Mouse (Mus musculus) CD4-positive, CD25-positive, alpha-beta regulatory T cell, adult 2 months (primary cell): ENCODE results near the gene Nav2.

ENCODE experiments used
- DNase-seq: peaks from one replicate; pipeline ENCODE4 v3.0.0-alpha.2; 2012; ENCODE audit warnings: low read depth, low spot score

The Nav2 gene

DNA sequence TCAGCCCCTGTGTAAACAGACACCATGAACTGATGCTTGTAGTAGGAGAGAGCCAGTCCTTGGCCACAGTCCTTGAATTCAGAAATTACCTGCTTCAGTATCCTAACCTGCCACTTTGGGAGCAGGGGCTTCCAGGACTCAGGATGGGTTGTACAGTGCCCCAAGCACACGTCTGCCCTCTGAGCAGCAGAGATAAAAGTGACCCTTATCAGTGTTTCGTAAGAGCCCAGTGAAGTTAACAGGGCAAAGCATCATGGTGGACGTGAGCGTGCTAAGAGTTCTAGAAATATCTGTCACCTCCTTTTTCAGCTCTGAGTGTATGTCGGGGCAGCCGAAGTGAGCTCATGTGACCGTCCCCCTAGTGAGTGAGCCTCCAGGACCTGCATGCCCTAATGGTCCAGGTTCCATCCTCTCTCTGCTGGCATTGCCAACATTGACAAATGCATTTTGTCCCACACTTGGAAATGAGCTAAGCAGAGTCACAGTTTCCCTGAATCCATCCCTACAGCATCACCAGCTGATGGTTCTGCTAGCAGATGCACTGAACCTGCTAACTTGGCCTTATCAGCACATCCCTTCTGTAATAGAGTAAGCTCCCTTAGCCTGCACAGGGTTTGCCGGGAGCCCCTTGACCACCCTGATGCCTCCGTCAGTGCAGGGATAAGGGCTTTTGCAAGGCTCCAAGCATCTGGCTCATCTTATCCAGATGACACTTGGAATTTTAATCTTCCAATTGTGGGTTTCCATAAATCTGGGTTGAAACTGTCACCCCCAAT, 418.6 kb downstream of the Nav2 start:
- no peak for DNase-seq

DNA sequence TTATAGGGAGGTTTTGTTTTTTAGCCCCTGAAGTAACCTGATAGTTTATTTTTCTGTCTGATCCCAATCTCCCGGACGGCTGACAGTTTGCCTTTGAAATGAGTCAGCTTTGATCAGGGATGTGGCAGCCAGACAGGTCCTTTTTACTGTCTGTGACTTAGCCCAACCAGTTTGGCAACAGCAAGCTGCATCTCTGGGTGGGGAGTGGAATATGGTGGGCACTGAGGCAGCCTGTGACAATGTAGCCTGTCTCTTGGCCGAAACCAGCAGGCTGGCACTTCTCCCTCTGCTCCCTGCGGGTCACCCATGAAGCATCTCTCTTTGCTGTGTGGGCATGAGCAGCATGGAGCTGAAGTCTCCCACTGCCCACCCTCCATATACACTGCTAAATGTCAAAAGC, 421.7 kb downstream of the Nav2 start:
- no peak for DNase-seq

DNA sequence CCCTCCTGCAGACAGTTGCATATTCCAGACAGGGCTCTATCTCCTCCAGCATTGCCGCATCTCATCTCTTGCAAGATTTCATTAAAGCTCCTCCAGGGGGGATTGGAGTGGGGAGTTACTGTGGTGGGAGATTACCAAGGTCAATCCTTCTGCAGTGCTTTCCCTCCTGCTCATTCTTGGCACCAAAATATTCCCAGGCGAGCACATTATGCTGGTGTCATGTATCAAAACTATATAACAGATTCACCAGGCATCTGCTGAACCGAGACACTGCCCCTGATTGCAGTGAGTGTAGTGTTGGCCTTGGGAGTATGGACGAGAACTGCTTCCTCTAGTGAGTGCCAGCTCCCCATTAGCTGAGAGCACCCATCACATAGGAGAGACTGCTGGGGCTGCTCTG, 423.4 kb downstream of the Nav2 start:
- DNase-seq: no peak

DNA sequence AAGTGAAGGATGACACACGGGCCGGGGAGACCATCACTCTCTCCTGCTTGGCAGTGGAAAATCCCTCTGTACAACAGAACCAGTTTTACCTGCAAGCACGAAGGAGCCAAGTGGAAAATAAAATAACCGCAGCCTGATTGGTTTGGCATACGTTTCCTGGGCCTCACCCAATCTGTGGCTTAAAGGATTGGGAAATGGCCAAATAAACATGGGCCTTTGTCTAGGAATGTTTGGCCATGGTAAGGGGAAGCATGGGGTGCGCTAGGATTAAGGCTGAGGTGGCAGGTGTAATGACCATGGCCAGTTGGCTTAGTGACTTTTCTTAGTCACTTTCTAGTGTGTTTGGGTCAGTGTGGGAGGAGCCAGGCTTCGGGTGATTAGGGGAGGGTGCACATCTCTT, 424.1 kb downstream of the Nav2 start:
- no peak for DNase-seq

DNA sequence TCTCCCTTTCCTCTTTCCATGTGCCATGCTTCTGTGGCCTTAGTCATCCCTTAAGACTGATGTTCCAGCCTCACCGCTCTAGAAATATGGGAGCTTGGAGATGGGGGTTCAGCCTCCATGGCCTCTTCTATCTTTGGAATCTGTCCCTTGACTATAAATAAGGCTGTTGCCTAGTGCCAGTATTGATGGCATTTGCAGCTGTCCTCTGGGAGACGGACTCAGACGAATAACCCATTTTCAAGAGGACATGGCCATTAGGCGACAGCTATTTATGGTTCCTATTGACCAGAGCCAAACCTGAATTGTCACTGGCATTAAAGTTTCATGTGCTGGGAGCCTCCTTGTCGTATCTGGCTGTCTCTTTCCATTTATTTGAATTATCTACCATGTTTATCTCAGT, 425.6 kb downstream of the Nav2 start:
- no peak for DNase-seq

DNA sequence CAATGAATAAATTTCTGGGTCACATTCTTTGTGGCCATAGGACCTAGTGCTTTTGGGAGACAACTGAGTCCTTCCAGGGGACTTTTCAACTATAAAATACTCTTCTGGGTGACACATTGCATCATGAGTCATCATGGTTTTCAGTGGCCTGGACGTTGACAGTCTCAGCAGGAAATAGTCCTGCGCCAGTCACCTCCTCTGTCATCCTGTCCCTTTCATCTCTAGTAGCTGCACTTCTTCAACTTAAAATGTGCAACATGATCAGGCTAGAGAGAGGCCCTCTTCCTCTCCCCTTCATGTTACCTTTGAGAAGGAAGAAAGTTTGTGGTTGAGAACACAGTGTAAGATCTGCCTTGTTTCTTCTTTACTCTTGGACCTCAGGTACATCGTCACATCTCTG, 426.5 kb downstream of the Nav2 start:
- peak; percentile 35 for DNase-seq

DNA sequence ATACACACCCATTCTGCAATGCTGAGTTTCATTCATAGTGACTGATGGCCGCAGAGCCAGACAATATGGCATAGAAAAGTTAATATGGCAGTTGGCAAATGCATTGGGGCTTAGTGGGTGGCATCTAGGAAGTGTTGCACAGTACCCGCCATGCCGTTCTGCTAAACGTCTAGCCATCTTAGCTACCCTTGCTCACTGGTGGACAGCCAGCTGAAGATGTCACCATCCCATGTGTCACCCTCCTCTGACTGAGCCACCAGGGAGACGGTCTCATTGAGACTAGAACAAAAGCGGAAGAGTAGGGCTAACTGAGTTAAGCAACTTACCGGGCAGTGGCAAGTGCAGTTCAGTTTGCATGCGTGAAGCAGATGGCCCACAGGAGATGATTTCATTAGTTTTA, 428.2 kb downstream of the Nav2 start:
- no peak for DNase-seq

DNA sequence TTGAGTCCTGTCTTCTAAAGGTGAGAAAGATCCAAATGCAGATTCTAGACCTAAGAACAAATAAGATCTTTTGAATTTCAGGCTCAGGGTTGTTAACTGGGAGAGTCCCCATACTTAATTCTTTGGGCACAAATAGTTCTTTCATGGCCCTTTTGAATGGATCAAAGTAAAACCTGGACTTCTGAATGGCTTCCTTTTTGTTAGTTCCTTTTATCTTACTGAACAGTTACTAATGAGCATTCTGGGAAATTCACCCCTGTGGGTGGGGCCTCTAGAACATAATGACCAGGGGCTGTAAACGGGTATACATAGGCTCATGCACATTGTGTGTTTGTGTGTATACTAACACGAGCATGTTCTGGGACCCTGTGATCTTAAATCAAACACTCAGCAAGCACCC, 429.2 kb downstream of the Nav2 start:
- DNase-seq: no peak

DNA sequence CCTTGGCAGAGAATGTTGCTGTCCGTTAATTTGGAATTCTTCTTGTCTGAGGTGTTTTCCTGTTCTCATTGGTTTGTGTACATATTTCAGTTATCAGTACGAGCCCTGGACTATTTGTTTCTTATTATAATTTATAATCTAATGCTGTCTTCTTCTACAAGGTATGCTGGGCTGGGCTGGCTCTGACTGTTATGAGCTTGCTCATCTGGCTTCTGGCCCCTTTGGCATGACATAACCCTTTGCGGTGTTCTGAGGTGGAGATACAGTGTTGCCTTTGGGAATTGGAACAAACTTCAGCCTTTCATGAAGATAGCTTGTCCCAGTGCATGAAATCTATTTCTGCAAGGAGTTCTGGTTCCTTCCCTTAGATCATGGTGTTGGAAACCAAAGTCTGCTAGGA, 431.4 kb downstream of the Nav2 start:
- no peak for DNase-seq

DNA sequence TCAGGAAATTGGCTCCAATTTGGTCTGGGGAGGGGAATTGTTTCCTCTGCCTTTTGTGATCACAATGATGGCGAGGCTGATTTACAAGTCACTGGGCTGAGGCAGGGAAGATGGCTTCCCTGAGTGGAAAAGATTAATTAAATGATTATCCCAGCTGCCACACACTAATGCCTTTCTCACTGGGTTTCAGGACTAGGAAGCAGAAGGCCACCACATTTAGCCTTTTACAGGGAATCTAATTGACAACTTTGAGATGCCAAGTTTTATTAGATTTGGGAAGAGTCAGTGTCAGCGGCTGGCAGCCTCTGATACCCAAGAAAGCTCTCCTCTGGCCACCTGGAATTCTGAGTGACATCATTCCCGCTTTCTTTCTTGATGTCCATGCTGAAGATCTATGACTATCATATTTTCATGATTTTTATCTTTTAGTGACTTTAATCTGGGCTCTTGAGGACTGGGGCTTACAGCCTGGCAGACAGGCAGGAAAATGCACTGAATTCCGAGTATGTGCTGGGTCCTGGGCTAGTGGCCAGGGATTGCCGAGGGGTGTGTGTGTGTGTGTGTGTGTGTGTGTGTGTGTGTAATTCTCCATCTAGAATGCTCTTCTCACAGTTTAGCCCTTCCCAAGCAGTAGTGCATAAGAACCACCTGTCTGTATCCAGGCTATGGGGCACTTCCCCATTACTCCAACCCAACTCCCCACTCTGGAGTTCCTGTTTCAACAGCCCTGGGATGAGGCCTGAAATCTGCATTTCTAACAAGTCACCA, 432.8 kb downstream of the Nav2 start:
- DNase-seq: no peak

DNA sequence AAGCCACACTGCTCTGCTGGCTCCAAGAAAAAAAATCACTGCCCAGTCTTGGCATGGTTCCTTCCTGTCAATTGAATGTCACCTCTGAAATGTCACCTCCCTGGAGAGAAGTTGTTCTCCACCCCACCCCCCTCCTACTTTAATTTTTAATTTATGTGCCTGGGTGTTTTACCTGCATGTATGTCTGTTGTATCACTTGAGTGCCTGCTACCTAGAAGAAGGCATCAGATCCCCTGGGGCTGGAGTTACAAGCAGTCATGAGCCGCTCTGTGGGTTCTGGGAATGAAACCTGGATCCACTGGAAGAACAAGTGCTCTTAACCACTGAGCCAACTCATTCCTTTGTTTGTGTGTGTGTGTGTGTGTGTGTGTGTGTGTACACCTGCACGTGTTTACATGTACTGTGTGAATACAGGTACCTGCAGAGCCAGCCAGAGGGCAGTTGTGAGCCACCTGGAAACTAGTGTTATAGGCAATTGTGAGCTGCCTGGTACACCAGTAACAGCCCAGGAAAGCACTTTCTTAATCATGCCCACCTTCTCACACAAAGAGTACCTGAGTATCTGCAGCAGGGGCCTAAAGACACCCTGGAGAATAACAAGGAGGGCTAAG, 433.5 kb downstream of the Nav2 start:
- DNase-seq: no peak

DNA sequence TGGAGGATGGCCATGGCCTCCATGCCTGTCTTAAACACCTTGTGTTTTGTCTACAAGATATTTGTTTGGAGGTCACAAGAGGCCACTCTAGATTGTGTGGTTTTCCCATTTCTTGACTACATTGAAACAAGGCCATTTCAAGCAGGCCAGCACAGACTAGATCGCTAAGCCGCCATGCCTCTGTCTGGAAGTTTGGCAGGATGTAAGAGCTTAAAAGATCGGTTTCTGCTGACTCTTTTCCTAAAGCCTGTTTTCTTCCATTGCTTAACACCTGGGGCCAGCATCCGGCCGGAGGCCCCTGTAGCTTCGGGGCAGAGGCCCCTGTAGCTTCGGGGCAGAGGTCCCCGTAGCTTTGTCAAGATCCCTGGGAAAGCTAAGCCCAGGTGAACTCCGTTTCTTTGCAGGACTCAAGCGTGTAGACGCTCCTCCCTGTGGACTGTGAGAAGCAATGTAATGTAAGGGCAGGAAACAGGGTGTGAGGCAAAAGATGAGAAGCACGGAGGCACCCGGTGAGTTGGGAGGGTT, 434.1 kb downstream of the Nav2 start:
- no peak for DNase-seq

DNA sequence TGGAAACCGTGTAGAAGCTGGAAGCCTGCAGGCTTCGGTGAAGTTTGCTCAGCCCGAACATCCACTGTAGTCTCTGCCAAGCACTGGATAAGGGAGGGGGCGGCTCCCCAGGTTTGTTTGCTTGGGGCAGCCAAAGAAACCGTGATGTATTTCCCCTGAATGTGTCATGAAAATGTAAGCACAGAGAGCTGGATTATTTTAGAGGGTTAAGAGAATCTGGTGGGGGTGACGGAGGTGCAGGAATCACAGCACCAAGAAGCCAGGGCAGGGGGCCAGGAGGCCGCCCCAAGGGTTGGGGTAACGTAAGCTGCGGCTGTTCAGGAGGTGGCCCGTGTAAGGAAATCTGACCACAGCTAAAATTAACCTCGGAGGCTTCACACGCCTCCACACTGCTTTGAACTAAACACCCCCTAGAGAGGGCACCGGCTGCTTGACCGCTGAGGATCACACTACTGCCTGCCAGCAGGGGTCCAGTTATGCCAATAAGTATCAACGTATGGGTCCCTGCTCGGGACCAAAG, 434.6 kb downstream of the Nav2 start:
- no peak for DNase-seq

DNA sequence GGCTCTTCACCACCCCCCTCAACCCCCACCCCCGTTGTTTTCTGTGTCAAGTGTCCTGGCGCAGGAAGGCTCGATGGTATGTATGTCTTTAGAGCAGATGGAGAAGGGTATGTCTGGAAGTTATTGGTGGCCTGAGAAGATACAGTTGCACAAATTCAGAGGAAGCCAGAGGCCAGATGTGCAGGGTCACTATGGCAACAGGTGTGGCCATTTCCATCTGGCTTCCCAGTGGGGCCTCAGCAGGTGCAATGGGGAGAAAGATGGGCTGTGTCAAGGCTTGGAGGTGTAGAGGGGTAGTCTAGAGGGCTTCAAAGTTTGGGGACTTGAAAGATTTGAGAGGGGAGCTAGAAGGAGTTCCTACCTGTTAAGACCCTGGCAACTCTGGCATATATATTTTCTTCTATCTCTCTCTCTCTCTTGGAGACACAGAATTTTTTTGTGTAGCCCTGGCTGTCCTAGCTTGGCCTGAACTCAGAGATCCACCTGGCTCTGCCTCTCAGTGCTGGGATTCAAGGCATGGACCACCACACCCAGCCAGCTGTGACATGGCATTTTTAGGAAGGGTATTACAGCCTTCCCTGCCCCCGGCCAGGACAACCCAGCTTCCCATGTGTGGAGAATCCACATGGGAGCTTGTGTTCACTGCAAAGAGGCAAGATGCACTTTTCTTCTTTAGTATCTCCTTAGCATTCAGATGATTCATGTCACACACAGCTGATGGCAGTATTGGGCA, 435.4 kb downstream of the Nav2 start:
- no peak for DNase-seq

DNA sequence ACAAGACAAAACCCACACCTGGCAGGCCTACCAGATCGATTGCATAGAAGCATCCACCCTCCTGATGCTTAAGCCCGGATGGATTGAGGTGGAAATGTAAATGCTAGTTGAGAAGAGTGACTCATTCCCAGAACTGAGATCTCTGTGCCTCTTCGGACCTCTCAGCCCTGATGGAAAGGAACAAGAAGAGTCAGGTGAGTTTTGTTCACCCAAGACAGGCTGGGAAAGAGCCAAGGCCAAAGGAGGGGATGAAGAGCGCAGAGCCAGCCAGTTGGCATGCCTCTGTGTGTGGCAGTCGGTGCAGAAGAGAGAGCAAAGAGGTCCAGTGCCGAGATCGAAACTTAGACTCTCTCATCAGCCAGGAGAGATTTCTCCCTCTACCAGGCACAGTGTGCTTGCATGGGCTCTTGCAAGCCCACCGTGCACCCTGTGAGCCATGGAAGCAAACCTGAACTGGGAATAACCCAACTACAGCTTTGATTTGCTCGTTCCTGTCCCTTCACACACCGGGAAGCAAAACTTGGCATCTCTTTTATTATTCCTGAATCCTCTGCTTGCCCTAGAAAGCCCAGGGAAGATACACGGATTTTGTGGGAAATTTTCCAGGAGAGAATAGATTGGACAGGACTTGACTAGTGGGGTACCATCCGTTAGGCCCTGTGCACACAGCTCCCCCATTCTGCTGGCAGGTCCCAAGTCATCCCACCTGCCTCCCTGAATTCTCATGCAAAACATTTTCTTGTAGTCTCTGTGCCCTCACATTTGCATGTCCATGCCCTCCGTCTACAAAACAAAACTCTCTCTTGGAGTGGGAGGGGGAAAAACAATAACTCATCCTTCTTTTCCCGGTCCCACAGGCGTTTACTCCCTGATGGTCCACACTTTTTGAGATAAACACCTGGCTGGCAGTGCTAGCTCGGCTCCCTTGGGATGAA, 439.1 kb downstream of the Nav2 start:
- no peak for DNase-seq

DNA sequence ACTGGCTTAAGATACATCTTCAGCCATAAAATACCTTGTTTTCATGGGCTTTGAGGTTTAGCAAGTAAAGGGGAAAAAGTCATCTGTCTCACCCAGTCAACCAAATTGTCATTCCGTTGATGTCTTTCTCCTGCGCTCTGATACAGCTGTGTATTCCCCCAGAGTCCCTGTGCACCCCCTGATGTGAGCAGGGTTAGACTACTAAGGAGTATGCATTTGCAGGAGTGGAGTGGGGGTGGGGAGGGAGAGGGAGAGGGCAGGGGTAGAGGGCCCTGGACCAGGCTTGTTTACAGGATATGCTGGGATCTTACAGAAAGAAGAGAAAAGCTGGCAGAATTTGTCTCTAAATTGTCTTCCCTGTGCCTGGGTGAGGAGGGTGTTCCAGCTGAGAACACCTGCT, 440.1 kb downstream of the Nav2 start:
- no peak for DNase-seq

DNA sequence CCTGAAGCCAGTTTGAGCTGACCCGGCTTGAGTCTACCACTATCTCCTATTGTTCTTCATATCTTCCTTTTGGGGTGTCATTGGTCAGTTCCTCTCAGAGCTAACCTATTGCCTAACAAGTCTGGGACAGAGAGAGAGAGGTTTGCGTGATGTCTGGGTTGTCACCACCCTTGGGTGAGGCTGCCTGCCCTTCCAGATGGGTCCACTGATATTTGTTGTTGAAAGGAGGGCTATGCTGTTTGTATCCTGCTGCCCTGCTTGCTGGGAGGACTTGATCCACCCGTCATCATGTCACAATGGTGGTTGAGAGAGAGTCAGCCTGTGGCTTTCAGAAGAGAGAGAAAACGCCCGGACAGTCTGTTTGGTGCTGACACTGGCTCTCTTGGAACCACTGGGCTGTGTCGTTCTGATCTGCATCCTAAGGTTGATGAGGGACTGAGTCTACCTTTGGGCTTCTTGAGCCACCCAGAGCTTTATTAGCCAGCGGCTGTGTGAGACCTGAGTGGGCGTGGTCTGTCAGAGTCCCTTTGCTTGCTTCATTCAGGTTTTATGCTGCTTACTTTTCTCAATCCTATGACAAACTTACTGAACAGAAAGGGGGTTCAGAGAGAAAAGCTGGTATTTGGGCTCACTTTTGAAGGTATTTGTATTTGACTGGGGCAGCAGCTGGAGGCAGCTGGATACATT, 441.9 kb downstream of the Nav2 start:
- no peak for DNase-seq

DNA sequence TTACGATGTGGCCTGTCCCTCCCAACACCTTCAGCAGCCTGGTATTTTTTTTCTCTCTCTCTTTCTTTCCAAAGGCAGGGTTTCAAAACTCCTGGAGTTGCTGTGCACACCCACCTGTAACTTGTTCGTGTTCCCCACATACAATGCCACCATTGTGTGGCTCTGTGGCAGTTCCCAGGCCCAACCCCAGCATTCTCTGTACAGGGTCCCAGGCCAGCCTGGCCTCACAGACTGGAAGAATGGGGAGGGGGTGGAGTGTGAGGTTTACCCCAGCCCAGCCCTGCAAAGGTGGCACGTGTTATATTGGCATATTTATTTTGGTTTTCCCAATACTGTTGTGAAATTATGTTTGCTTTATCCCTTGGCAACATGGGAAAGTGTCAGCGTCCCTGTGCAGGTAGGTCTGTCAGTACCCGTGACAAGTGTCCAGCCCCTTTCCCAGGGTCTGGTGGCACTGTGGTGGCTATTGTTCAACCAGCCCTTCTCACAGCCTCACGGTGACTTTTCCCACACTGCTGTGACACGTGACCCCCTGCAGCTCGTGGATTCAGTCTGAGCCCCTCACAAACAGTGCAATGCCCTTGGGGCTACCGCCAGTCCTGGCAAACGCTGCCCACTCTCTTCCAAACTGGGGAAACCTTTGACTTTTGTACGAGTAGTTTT, 443.2 kb downstream of the Nav2 start:
- no peak for DNase-seq

DNA sequence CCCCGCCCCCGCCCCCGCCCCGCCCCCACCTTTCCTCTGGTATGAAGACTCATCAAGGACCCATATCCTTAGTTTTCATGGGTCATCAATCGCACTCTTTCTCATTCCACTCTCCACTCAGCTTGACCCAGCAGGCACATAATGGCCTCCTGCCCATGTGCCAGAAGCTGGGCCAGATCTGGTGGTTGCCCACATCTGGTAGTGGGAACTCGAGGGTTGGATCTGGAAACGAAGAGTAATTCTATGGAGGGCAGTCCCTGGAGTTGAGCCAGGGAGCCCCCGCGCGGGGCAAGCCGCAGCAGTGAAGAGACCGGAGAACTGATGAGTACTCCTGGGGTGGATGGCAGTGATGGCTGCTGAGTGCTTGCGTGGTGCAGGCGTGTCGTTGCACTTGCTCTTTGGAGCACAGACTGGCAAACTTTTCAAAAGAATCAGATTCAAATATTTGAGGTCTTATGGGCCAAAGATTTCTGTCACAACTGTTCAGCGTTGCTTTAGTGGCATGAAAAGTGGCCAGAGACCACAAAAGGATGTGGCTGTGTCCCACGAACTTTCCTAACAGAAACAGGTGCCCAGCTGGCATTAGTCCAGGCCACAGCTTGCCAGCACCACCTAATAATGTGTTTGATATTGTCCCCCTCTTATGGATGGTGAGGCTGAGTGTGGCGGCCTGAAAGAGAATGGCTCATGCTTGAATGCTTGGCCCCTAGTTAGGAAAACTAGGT, 449.1 kb downstream of the Nav2 start:
- DNase-seq: no peak
